Mouse (Mus musculus): Measurements from ENCODE around the gene Pde6h. TPM values are rescaled to one million over a fixed set of nuclear protein-coding genes. Genes with fewer than 3 reads are reported as not detected.

Gene Pde6h
- polyA plus RNA-seq, 1 experiment from 2014 or later = not detected

- Histone ChIP-seq H3K9me3 (replicated peaks; ENCODE audit: control insufficient read depth, low read length) (no peaks in the 10 kb centered on the region), H3K9ac (ENCODE audit: low read length) (no peak overlapping the region), H3K4me2 (ENCODE audit: low read length) (no peak overlapping the region), H3K4me1 (ENCODE audit: control insufficient read depth, insufficient read depth, low read length) (no peaks in the 10 kb centered on the region), H3K27ac (ENCODE audit: low read depth, low read length) (no peak overlapping the region), H3K4me3 (ENCODE audit: low read depth, low read length) (no peak overlapping the region), H3K36me3 (ENCODE audit: control insufficient read depth, insufficient read depth, low read length) (no peaks in the 10 kb centered on the region), H3K27me3 (replicated peaks; ENCODE audit: control insufficient read depth, insufficient read depth, low read length) (no peaks in the 10 kb centered on the region)
- no peak for DNase-seq (ENCODE audit: low spot score)
- 60% methylated on average over 8 of the region's 8 CpGs for WGBS
- no peak for ATAC-seq
These were observed 19.7 kb upstream of the Pde6h start for GRCm38 (mm10) chr6:136903885-136904470.

- Histone ChIP-seq H3K4me3 (ENCODE audit: low read depth, low read length) (no peak overlapping the region), H3K4me2 (ENCODE audit: low read length) (no peak overlapping the region), H3K9me3 (replicated peaks; ENCODE audit: control insufficient read depth, low read length) (no peaks in the 10 kb centered on the region), H3K4me1 (ENCODE audit: control insufficient read depth, insufficient read depth, low read length) (no peaks in the 10 kb centered on the region), H3K27me3 (replicated peaks; ENCODE audit: control insufficient read depth, insufficient read depth, low read length) (no peaks in the 10 kb centered on the region), H3K36me3 (ENCODE audit: control insufficient read depth, insufficient read depth, low read length) (no peaks in the 10 kb centered on the region), H3K27ac (ENCODE audit: low read depth, low read length) (no peak overlapping the region), H3K9ac (ENCODE audit: low read length) (no peak overlapping the region)
- ATAC-seq = no peak
- WGBS = 86% methylated on average over 19 of the region's 19 CpGs
- DNase-seq (ENCODE audit: low spot score) = no peak
These were observed 17.2 kb upstream of the Pde6h start for GRCm38 (mm10) chr6:136906283-136906936.

DNA sequence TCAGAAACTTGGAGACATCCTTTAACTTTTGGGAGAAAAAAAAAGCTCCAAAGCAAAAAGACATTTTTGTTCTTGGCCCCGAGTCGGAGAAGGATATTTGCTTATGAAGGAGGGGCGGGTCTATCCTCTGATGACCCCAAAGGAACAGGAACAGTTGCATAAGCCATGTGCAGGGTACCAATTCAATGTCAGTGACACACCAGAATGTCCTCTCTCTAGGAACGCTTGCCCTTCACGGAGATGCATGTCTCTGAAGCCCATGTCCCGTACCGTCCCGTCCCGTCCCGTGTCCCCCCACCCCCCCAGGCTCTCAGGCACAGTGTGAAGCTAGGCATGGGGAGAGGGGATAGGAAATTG is 16.7 kb upstream of the Pde6h start:
- no peak overlapping the region for H3K9ac ChIP-seq (ENCODE audit: low read length)
- 70% methylated on average over 10 of the region's 10 CpGs for WGBS
- no peaks in the 10 kb centered on the region for H3K4me1 ChIP-seq (ENCODE audit: control insufficient read depth, insufficient read depth, low read length)
- no peak overlapping the region for H3K4me3 ChIP-seq (ENCODE audit: low read depth, low read length)
- no peak for ATAC-seq
- DNase-seq (ENCODE audit: low spot score) = no peak
- no peaks in the 10 kb centered on the region for H3K36me3 ChIP-seq (ENCODE audit: control insufficient read depth, insufficient read depth, low read length)
- H3K27me3 ChIP-seq (replicated peaks; ENCODE audit: control insufficient read depth, insufficient read depth, low read length) = no peaks in the 10 kb centered on the region
- H3K4me2 ChIP-seq (ENCODE audit: low read length) = no peak overlapping the region
- no peak overlapping the region for H3K27ac ChIP-seq (ENCODE audit: low read depth, low read length)
- H3K9me3 ChIP-seq (replicated peaks; ENCODE audit: control insufficient read depth, low read length) = no peaks in the 10 kb centered on the region

- H3K4me3 ChIP-seq (ENCODE audit: low read depth, low read length) = no peak overlapping the region
- H3K9ac ChIP-seq (ENCODE audit: low read length) = no peak overlapping the region
- ATAC-seq = no peak
- WGBS = 82% methylated on average over 9 of the region's 9 CpGs
- no peak overlapping the region for H3K4me2 ChIP-seq (ENCODE audit: low read length)
- H3K36me3 ChIP-seq (ENCODE audit: control insufficient read depth, insufficient read depth, low read length) = no peaks in the 10 kb centered on the region
- H3K27ac ChIP-seq (ENCODE audit: low read depth, low read length) = no peak overlapping the region
- peak; percentile 29 for DNase-seq (ENCODE audit: low spot score)
- no peaks in the 10 kb centered on the region for H3K4me1 ChIP-seq (ENCODE audit: control insufficient read depth, insufficient read depth, low read length)
- H3K27me3 ChIP-seq (replicated peaks; ENCODE audit: control insufficient read depth, insufficient read depth, low read length) = no peaks in the 10 kb centered on the region
- H3K9me3 ChIP-seq (replicated peaks; ENCODE audit: control insufficient read depth, low read length) = no peaks in the 10 kb centered on the region
These were observed 13.3 kb upstream of the Pde6h start for GRCm38 (mm10) chr6:136910247-136910890.

GRCm38 (mm10) chr6:136912751-136913265 is 10.8 kb upstream of the Pde6h start:
- ATAC-seq = peak; percentile 51; the same call in 1 of the 2 replicates
- whole genome bisulfite sequencing = 55% methylated on average over 1 of the region's 2 CpGs

DNA sequence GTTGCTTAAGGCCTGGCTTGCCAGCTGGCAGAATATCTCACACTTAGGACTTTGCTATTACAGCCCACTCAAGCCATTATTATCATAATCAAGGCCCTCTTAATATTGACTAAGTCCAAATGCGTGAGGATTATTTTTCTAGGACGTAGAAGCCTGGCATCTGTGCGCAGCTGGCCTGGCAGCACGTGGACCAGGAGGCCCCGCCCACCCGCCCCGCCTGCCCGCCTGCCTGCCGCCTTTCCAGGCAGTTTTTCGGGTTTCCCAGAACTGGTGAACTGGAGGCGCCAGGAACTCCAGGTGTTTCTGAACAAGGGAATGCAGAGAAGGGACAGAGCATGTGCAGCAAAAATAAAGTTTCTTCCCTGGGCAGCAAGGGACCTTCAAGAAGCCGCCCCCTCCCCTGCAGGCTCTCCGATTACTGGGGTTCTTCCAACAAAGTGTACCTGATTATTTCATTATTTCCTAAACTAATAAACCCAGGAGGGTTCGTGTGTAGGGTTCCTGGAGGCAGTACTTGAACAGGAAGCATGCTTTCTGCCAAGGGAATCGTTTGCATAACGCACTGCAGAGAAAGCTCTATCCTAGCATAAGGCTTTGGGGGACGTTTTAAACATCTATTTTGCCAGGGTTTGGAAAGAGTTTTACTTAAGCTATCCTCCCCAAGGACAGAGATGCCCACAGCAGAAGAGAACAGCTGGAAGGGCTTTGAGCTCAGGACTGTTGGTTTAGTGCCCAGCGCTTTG is 10.1 kb upstream of the Pde6h start:
- DNase-seq (ENCODE audit: low spot score) (peak; percentile 64), ATAC-seq (peak; percentile 88)
- no peaks in the 10 kb centered on the region for H3K4me1 ChIP-seq (ENCODE audit: control insufficient read depth, insufficient read depth, low read length)
- 0 out of 2 replicates have a peak overlapping the region, but pooled peaks have one; percentile 13 for H3K9ac ChIP-seq (ENCODE audit: low read length)
- H3K27me3 ChIP-seq (replicated peaks; ENCODE audit: control insufficient read depth, insufficient read depth, low read length) = no peaks in the 10 kb centered on the region
- WGBS = 17% methylated on average over 18 of the region's 18 CpGs
- no peaks in the 10 kb centered on the region for H3K36me3 ChIP-seq (ENCODE audit: control insufficient read depth, insufficient read depth, low read length)
- H3K4me3 ChIP-seq (ENCODE audit: low read depth, low read length) = 0 out of 2 replicates have a peak overlapping the region, but pooled peaks have one; percentile 4
- peak overlapping the region; percentile 43 for H3K4me2 ChIP-seq (ENCODE audit: low read length)
- H3K27ac ChIP-seq (ENCODE audit: low read depth, low read length) = no peak overlapping the region
- H3K9me3 ChIP-seq (replicated peaks; ENCODE audit: control insufficient read depth, low read length) = no peaks in the 10 kb centered on the region

More at GRCm38 (mm10) chr6:136912751-136913265, 10.8 kb upstream of the Pde6h start:
- Histone ChIP-seq H3K27me3 (replicated peaks; ENCODE audit: control insufficient read depth, insufficient read depth, low read length) (no peaks in the 10 kb centered on the region), H3K36me3 (ENCODE audit: control insufficient read depth, insufficient read depth, low read length) (no peaks in the 10 kb centered on the region), H3K9me3 (replicated peaks; ENCODE audit: control insufficient read depth, low read length) (no peaks in the 10 kb centered on the region), H3K4me2 (ENCODE audit: low read length) (no peak overlapping the region), H3K4me3 (ENCODE audit: low read depth, low read length) (no peak overlapping the region), H3K4me1 (ENCODE audit: control insufficient read depth, insufficient read depth, low read length) (no peaks in the 10 kb centered on the region), H3K9ac (ENCODE audit: low read length) (no peak overlapping the region), H3K27ac (ENCODE audit: low read depth, low read length) (no peak overlapping the region)
- no peak for DNase-seq (ENCODE audit: low spot score)

DNA sequence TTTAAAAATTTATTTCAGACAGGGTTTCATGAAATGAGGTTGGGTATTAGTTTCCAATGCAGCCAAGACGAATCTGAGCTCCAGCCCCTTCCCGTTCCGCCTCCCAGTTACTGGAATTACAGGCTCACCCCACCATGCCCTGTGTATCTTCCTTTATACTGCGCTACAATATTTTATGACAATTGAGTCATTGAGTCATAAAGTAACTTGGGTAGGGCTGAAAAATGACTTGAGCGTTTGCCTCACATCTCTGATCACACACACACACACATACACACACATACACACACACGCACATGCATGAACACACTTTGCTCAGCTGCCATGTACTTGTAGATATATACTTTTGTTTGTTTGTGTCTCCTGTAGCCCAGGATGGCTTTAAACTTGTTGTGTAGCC is 9.4 kb upstream of the Pde6h start:
- no peak for DNase-seq (ENCODE audit: low spot score)
- no peaks in the 10 kb centered on the region for H3K9me3 ChIP-seq (replicated peaks; ENCODE audit: control insufficient read depth, low read length)
- H3K4me1 ChIP-seq (ENCODE audit: control insufficient read depth, insufficient read depth, low read length) = no peaks in the 10 kb centered on the region
- H3K36me3 ChIP-seq (ENCODE audit: control insufficient read depth, insufficient read depth, low read length) = no peaks in the 10 kb centered on the region
- H3K4me2 ChIP-seq (ENCODE audit: low read length) = no peak overlapping the region
- 93% methylated on average over 6 of the region's 6 CpGs for WGBS
- H3K27ac ChIP-seq (ENCODE audit: low read depth, low read length) = no peak overlapping the region
- ATAC-seq = no peak
- H3K4me3 ChIP-seq (ENCODE audit: low read depth, low read length) = no peak overlapping the region
- no peaks in the 10 kb centered on the region for H3K27me3 ChIP-seq (replicated peaks; ENCODE audit: control insufficient read depth, insufficient read depth, low read length)
- H3K9ac ChIP-seq (ENCODE audit: low read length) = no peak overlapping the region

DNA sequence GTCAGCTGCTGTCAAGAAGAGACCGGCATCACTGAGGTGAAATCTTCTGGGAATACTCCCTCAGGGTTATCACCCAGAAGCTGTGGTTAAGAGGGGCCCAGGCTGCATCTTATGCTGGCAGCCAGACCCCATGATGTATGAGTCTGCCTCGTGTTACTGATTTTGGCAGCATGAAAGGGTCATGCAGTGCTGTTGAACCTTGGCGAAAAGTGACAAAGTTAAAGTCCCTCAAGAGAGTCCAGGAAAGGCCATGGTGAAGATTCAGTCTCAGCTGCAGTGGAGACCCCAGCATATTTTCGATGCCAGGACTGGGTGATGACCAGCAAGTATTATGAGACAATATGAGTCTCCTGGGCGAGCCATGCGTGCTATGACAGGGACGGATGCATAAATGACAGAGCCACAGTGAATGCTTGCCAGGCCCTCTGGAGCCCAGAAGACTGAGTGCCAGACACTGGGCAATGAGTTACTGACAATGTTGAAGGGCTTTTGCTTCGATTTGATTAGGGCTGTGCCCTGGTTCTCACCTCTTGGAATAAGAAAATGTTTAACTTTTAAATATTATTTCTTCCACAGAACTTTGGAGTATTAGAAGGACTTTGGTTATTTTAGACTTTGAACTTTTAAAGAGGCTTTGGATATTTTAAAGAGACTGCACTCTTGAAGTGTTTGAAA is 7.8 kb upstream of the Pde6h start:
- H3K4me3 ChIP-seq (ENCODE audit: low read depth, low read length) = no peak overlapping the region
- no peaks in the 10 kb centered on the region for H3K9me3 ChIP-seq (replicated peaks; ENCODE audit: control insufficient read depth, low read length)
- no peaks in the 10 kb centered on the region for H3K27me3 ChIP-seq (replicated peaks; ENCODE audit: control insufficient read depth, insufficient read depth, low read length)
- no peaks in the 10 kb centered on the region for H3K36me3 ChIP-seq (ENCODE audit: control insufficient read depth, insufficient read depth, low read length)
- no peak for DNase-seq (ENCODE audit: low spot score)
- no peak for ATAC-seq
- no peak overlapping the region for H3K4me2 ChIP-seq (ENCODE audit: low read length)
- H3K9ac ChIP-seq (ENCODE audit: low read length) = no peak overlapping the region
- H3K4me1 ChIP-seq (ENCODE audit: control insufficient read depth, insufficient read depth, low read length) = no peaks in the 10 kb centered on the region
- no peak overlapping the region for H3K27ac ChIP-seq (ENCODE audit: low read depth, low read length)
- WGBS = 92% methylated on average over 8 of the region's 8 CpGs

All from forebrain, embryonic 14.5 days (tissue).